Mouse (Mus musculus) myocyte (in vitro differentiated cells): Measurements from ENCODE around the gene Nup62cl. TPM values are rescaled to one million over a fixed set of nuclear protein-coding genes. Genes with fewer than 3 reads are reported as not detected.

ENCODE experiments used
- H3K27me3 ChIP-seq: one replicate; pipeline ENCODE4 v1.6.1; 2011; ENCODE audit not compliant: control insufficient read depth, insufficient read depth, insufficient read length
- H3K36me3 ChIP-seq: one replicate; pipeline ENCODE4 v1.6.1; 2011; ENCODE audit not compliant: control insufficient read depth, insufficient read depth
- H3K4me2 ChIP-seq: one replicate; pipeline ENCODE4 v1.6.1; 2011; ENCODE audit warnings: low read depth, control low read depth
- H3K4me3 ChIP-seq: one replicate; pipeline ENCODE4 v1.5.1; 2011; ENCODE audit warnings: mild to moderate bottlenecking, control low read depth, moderate library complexity
- H3K79me2 ChIP-seq: one replicate; pipeline ENCODE4 v1.6.1; 2011; ENCODE audit not compliant: control insufficient read depth, insufficient read depth
- H3ac ChIP-seq: one replicate; pipeline ENCODE4 v1.6.1; 2011; ENCODE audit not compliant: control insufficient read depth, insufficient read length
- CEBPB ChIP-seq: IDR thresholded peaks from 2 replicates; pipeline ENCODE4 v1.6.1; 2011; ENCODE audit warnings: mild to moderate bottlenecking, moderate library complexity; ENCODE audit not compliant: poor library complexity, insufficient read depth, severe bottlenecking
- E2F4 ChIP-seq: IDR thresholded peaks from one replicate; pipeline ENCODE4 v1.6.1; 2011; ENCODE audit warnings: mild to moderate bottlenecking, control low read depth, moderate library complexity; ENCODE audit not compliant: insufficient read depth
- MAX ChIP-seq: IDR thresholded peaks from one replicate; pipeline ENCODE4 v1.6.1; 2011; ENCODE audit warnings: low read depth, mild to moderate bottlenecking, control low read depth
- MYOD1 ChIP-seq, 3 experiments: IDR thresholded peaks; one replicate each; pipeline ENCODE4 v1.6.1; 2011; ENCODE audit warnings: control low read depth in 2 of 3, low read depth in 2 of 3, mild to moderate bottlenecking in 2 of 3, moderate library complexity in 1 of 3; ENCODE audit not compliant: insufficient read length in 2 of 3, control insufficient read depth in 1 of 3
- MYOG ChIP-seq, 3 experiments: IDR thresholded peaks; one replicate each; pipeline ENCODE4 v1.6.1; 2011; ENCODE audit warnings: control low read depth in 2 of 3, low read depth in 2 of 3, mild to moderate bottlenecking in 2 of 3; ENCODE audit not compliant: insufficient read length in 2 of 3, control insufficient read depth in 1 of 3, insufficient read depth in 1 of 3
- POLR2A ChIP-seq: IDR thresholded peaks from one replicate; pipeline ENCODE4 v1.6.1; 2011; ENCODE audit warnings: low read depth, mild to moderate bottlenecking, control low read depth, moderate library complexity; ENCODE audit not compliant: insufficient read length
- POLR2AphosphoS2 ChIP-seq: IDR thresholded peaks from one replicate; pipeline ENCODE4 v1.6.1; 2011; ENCODE audit warnings: low read depth, control low read depth; ENCODE audit not compliant: insufficient read length
- REST ChIP-seq: IDR thresholded peaks from one replicate; pipeline ENCODE4 v1.6.1; 2011; ENCODE audit warnings: mild to moderate bottlenecking, control low read depth, moderate library complexity; ENCODE audit not compliant: insufficient read depth, insufficient read length
- SRF ChIP-seq: IDR thresholded peaks from one replicate; pipeline ENCODE4 v1.6.1; 2011; ENCODE audit warnings: low read depth; ENCODE audit not compliant: control insufficient read depth, insufficient read length
- TCF12 ChIP-seq: IDR thresholded peaks from one replicate; pipeline ENCODE4 v1.6.1; 2011; ENCODE audit warnings: mild to moderate bottlenecking, control low read depth; ENCODE audit not compliant: poor library complexity, insufficient read depth, severe bottlenecking
- TCF3 ChIP-seq: IDR thresholded peaks from one replicate; pipeline ENCODE4 v1.6.1; 2011; ENCODE audit warnings: low read depth, control low read depth; ENCODE audit not compliant: insufficient read length
- USF1 ChIP-seq: IDR thresholded peaks from one replicate; pipeline ENCODE4 v1.6.1; 2011; ENCODE audit warnings: low read depth, mild to moderate bottlenecking, control low read depth, moderate library complexity
- polyA plus RNA-seq: library from polyadenylated mRNA; unstranded; fragments of >200 nt; fragmentation: generic; extraction: Trizol; gene quantifications from one replicate; pipeline ENCODE4 v1.2.1, GENCODE M21; 2012; ENCODE audit warnings: missing spikeins

Nup62cl gene
- polyA plus RNA-seq: not detected

DNA sequence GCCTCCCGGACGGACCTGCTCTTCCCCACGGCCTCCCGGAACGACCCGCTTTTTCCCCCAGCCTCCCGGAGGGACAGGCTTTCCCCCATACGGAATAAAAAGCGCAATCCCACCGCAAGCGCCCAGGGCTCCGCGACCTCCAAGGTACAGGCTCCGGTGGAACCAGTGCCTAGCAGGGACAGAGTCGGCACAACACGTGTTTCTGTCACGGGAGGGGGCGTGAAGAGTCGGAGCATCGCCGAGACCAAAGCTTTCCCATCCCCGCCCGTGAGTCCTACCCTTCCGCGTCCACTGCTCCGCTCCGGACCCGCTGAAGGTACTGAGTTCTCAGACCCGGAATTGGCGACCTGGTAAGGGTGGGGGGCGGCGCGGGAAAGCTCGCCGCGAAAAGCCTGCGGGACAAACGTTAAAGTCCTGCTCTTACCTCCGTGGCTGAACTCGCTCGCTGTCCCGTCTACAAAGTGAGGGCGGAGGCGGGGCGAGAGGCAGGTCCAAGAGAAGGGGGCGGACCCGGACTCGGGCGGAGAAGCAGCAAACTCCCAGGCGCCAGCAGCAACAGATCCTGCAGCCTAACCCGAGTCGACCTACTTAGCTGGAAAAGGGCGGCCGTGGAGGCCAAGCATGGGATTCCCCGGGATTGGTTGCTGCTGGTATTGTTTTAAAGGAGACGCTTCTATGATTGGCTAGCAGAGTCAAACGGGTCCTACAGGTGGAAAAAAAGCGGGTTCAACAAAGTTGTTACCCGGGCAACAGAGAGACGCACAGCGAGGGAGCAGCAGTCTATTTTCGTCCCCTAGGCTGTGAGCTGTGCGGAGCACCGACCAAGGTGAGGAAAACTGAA lies at the start of gene Nup62cl, which contains the start of gene Pih1h3b:
TSS of gene Nup62cl (minus strand) at position 578 of the 841 bp plus-strand sequence.
TSS of gene Pih1h3b (plus strand) at position 745 of the 841 bp plus-strand sequence.
- H3K36me3 ChIP-seq: no peaks in the 10 kb centered on the region
- H3K4me3 ChIP-seq: no peak within 1 kb of the TSS
- H3K79me2 ChIP-seq: no peaks in the 10 kb centered on the region
- no peaks in the 10 kb centered on the region for H3K27me3 ChIP-seq
- H3K4me2 ChIP-seq: no peak within 1 kb of the TSS
- H3ac ChIP-seq: no peak within 1 kb of the TSS
- no peak for TF ChIP-seq TCF12
- TF ChIP-seq CEBPB: no peak
- TF ChIP-seq MAX: no peak
- TF ChIP-seq SRF: no peak
- no peak for TF ChIP-seq POLR2A
- TF ChIP-seq E2F4: no peak
- TF ChIP-seq REST: no peak
- no peak for TF ChIP-seq MYOG (IDR thresholded peaks at IDR 0.05; ENCODE audit: control insufficient read depth in 1 of 3, insufficient read depth in 1 of 3, insufficient read length in 2 of 3, low read depth in 2 of 3)
- no peak for TF ChIP-seq USF1
- no peak for TF ChIP-seq TCF3
- TF ChIP-seq MYOD1 (IDR thresholded peaks at IDR 0.05; ENCODE audit: control insufficient read depth in 1 of 3, insufficient read length in 2 of 3, low read depth in 2 of 3): no peak
- no peak for TF ChIP-seq POLR2AphosphoS2

DNA sequence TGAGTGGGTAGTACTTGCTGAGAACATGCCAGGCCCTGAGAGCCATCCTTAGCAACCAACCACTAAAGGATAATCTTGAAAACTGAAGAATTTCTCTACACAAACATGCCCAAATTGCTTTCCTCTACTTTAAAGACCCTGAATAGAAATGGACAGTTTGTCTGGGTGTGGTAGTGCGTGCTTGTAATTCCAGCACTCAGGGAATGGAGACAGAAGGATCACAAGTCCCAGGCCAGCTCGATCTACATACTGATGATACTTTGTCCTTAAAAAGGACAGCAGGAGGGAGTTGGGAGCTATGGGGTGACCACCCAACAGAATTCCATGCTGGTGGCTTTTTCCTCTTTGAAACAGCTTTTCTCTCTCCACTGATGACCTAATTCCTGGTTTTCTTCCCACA lies 31.6 kb upstream of the Nup62cl start:
- no peak overlapping the region for H3K4me3 ChIP-seq
- H3K36me3 ChIP-seq: no peaks in the 10 kb centered on the region
- no peak overlapping the region for H3K4me2 ChIP-seq
- no peak overlapping the region for H3ac ChIP-seq
- TF ChIP-seq MYOD1 (IDR thresholded peaks at IDR 0.05; ENCODE audit: control insufficient read depth in 1 of 3, insufficient read length in 2 of 3, low read depth in 2 of 3) (no peak), MAX (no peak), TCF12 (no peak)
- H3K27me3 ChIP-seq: no peaks in the 10 kb centered on the region
- H3K79me2 ChIP-seq: no peaks in the 10 kb centered on the region

DNA sequence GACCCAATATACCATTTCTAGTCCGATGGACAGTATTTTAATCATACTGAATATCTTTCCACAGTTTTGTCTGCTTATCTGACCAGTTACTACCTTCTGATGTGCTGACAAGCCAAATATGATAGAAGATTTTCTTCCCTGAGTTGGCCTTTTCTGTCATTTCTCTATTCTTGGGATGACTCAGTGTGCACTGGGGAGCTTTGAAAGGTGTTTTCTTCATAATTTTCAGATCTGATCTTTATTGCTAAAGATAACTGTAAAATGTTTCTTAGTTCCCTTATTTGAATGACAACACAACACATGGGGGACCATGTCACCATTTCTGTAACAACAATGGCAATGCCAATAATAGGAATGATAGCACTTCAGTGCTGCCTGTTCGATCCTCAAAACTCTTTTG lies 20.0 kb upstream of the Nup62cl start:
- H3K36me3 ChIP-seq: no peaks in the 10 kb centered on the region
- H3ac ChIP-seq: no peak overlapping the region
- H3K4me2 ChIP-seq: no peak overlapping the region
- H3K4me3 ChIP-seq: no peak overlapping the region
- no peak for TF ChIP-seq POLR2AphosphoS2
- no peak for TF ChIP-seq MAX
- no peak for TF ChIP-seq REST
- no peak for TF ChIP-seq USF1
- no peak for TF ChIP-seq CEBPB
- no peak for TF ChIP-seq TCF12
- TF ChIP-seq POLR2A: no peak
- TF ChIP-seq MYOG (IDR thresholded peaks at IDR 0.05; ENCODE audit: control insufficient read depth in 1 of 3, insufficient read depth in 1 of 3, insufficient read length in 2 of 3, low read depth in 2 of 3): no peak
- TF ChIP-seq E2F4: no peak
- H3K79me2 ChIP-seq: no peaks in the 10 kb centered on the region
- no peaks in the 10 kb centered on the region for H3K27me3 ChIP-seq

DNA sequence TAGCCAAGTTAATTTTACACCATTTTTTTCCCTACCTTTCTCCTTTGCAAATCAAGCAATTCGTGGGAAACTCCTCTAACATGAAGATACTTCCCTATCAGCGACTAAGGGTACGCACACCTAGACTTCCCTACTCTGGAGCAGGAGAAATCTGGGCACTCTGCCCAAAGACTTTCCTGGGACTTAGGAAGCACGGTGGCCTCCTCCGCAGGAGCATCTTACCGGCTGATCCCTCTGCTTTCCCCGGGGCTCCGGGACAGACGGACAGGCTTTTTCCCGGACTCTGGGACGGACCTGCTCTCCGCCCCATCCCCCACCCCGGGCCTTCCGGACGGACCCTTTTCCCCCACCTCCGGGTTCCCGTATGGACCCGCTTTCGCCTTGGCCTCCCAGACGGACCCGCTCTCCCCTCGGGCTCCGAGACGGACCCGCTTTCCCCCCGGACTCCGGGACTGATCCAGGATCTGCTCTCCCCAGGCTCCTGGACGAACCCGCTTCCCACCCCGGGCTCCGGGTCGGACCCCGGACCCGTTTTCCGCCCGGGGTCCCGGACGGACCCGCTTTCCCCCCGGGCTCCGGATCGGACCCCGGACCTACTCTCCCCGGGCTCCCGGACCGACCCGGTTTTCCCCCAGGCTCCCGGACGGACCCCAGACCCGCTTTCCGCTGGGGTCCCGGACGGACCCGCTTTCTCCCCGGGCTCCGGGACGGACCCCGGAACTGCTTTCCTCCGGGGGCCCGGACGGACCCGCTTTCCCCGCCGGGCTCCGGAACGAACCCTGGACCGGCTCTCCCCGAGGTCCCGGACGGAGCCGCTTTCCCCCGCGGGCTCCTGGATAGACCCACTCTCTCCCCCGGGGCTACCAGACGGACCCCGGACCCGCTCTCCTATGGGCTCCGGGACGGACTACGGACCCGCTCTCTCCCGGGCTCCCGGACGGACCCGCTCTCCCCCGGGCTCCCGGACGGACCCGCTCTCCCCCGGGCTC lies 1.3 kb downstream of the Nup62cl start:
- Histone ChIP-seq H3K4me3 (no peak overlapping the region), H3ac (no peak overlapping the region), H3K27me3 (no peaks in the 10 kb centered on the region), H3K79me2 (no peaks in the 10 kb centered on the region), H3K4me2 (no peak overlapping the region), H3K36me3 (no peaks in the 10 kb centered on the region)
- TF ChIP-seq MYOG (IDR thresholded peaks at IDR 0.05; ENCODE audit: control insufficient read depth in 1 of 3, insufficient read depth in 1 of 3, insufficient read length in 2 of 3, low read depth in 2 of 3) (no peak), MYOD1 (IDR thresholded peaks at IDR 0.05; ENCODE audit: control insufficient read depth in 1 of 3, insufficient read length in 2 of 3, low read depth in 2 of 3) (no peak), USF1 (no peak), REST (no peak), MAX (no peak), POLR2AphosphoS2 (no peak), SRF (no peak), POLR2A (no peak), TCF12 (no peak), E2F4 (no peak), CEBPB (no peak), TCF3 (no peak)
